Mouse (Mus musculus): Measurements from ENCODE around the gene Catsper1.

Gene Catsper1

DNA sequence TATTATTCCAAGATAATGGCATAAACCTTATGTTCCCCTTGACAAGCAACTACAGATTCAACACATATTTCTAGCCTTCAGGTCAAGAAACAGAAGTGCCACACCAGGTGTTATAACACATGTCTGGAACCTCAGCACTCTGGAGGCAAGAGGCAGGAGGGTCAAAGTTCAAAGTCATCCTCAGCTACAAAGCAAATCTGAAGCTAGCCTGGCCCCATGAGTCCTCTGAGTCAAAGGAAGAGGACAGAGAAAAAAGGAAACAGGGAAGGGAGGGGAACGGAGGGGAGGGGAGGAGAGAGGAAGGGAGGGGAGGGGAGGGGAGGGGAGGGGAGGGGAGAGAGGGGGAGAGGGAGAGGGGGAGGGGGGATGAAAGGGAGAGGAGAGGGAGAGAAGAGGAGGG, 20.5 kb downstream of the Catsper1 start:
- no peak for DNase-seq

DNA sequence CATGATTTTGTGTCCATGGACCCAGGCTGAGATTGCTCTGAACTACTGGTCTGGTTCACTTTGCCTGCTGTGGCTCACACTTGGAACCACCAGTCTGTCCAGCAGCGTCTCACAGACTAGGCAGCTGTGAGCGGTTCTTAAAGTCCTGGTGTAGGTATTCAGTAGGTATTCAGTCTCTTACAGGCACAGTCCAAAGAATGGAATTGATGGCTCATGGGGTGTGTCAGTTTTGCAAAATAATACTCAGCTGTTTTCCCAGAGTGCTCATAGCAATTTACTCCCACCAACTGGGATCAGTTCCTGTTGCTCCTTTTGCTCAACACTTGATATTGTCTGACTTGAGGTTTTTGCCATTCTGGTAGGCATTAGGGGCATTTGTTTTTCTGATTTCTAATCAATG, 26.6 kb downstream of the Catsper1 start:
- DNase-seq = no peak

DNA sequence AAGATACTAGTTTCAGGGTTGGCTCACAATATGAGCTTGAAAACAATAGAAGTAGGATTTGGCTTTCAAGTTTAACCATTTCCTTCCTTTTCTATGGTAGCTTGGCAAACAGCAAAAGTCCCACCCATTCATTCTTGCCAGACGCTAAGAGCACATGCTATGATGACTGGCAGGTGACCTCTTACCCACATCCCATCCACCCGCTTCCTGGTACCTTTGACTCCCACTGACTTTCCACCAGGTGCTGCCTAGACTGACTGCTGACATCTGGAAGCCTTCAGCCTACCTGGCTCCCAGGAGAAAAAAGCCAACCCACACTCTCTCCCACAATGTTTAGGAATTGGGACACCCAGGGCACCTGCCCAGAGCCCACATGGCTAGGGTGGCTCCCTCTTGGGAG, 28.6 kb downstream of the Catsper1 start:
- DNase-seq = no peak

DNA sequence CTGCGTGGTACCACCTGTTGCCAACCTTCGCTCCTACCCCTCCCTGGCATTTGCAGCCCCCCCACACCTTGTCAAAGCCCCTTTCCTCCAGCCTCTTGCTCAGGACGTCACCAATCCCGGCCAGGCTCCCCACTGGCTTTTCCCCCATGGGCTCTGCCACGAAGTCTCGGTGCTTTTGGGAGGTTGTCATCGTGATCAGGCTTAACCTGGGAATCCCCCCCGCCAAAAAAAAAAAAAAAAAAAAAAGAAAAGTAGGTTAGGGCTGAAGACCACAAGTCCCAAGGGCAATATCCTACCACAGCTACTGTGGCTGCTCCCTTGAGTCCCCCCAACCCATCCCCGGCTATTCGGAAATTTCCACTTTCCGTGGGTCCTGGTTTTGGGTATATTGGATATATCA, 30.2 kb downstream of the Catsper1 start:
- DNase-seq = no peak

DNA sequence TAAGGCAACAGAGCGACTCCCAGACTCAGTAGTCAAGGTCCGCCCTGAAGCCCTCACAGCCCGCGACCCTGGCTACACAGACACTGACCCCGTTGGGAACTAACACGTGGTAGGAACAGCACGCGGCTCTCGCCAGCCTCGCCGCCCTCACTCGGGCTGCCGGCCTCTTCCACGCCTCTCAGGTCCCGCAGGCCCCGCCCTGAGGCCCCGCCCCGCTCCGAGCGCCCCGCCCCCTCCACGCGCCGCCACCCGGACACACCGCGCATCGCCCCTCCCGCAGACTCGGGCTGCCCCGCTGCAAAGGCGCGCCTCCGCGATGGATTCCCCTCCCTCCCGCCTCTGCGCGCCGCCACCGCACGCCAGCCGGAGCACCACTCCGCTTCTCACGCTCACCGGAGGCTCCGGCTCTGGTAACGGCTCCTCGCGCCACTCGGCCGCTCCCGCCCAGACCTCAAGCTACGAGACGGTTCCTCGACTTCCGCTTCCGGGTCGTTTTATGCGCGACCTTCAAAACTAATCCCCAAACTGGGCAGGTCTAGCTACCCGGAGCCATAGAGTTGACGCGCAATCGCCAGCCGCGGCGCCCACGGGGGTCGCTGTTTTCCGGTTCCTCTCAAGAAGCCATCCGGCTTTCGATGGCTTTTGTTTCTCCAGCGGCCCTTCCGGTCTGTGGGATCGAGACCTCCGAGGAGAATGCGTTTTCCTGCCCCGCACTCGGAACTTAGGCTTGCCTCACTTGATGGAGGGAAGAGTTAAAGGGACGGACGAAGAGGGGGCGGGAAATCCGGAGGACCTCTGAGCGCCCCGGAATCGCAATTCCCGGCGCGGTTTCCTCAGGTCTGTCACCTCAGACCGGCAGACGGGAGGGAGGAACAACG, 30.9 kb downstream of the Catsper1 start, which contains the start of gene Eif1ad:
Gene Eif1ad (plus strand): TSS at position 567 of the 878 bp plus-strand sequence.
- peak; percentile 96 for DNase-seq

DNA sequence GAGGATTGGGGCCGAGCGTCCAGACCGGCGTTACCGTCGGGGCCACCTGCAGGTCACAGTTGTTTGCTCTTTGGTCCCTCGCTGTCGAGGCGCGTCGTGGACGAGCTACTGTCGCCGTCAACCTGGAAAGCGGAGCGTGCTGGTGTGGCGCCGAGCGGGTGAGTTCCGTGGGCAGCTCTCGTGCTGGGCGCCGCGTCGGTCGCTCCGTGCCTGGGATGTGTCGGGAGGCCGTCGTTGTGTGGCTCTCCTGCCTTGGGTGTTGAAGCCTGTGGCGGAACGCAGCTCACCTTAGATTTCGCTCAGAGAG, 31.5 kb downstream of the Catsper1 start, which contains the start of gene Banf1:
Gene Banf1 (minus strand): TSS at position 116 of the 307 bp plus-strand sequence.
- DNase-seq = no peak

DNA sequence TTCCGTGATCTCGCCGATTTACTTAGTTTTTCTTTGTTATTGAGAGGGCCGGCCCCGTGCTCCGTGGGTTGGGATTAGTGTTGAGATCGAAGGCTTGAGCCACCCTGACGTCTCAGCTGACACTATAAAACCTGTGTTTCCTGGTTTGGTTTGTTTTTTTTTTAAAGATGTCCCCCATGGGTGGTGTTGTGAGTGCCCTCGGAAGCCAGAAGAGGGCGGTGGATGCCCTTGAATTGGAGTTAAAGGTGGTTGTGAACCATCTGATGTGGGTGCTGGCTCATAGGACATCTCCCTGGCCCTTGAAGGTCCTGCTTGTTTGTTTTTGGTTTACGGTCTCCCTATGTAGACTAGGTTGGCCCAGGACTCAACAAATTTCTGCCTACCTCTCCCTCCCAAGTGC, 31.9 kb downstream of the Catsper1 start:
- DNase-seq = peak in 1 of 2 experiments; percentile 25

DNA sequence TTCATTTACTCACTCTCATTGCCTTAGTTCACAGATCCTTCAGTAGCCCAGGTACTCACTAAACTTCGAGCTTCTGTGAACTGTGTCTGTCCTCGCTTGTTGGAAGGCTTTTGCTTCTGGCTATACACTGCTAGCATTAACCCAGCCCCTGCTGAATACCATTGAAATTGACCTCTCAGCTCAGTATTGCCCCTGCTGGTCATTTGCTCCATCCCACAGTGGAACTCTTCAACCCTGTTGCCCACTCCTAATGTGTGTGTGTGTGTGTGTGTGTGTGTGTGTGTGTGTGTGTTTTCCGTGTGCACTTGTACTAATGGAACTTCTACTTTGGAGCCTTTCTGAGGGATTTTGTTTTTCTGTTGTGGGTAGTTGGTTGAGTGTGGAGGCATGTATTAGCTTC, 35.4 kb downstream of the Catsper1 start:
- no peak for DNase-seq

DNA sequence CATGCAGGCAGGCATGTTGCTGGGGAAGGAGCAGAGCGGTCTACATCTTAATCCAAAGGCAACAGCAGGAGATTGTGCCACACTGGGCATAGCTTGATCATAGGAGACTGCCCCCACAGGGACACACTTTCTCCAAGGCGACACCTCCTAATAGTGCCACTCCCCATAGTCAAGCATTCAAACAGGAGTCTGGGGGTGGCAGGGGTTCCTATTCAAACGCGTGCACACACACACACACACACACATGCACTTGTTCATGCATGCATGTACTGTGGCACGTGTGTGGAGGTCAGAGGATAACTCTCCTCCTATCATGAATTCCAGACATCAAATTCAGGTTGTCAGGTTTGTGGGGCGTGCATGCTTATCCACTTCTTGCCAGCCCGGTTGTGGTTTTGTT, 37.2 kb downstream of the Catsper1 start:
- DNase-seq = no peak

DNA sequence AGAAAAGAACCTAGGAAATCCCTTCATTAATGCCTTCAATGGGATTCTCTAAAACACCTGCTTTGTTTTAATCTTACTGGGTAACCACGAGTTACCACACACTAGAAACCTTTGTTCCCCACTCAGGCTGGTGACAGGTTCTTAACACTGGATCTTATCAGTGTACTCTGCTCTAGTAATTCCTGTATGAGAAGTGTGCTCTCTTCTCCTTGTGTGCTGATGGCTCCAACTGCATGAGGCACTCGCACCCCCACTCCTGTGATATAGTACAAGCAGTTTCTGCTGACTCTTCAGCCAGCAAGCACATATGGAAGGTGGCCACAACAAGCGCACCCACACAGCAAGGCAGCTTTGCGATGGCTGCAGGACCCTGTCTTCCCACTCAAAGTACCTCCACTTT, 38.6 kb downstream of the Catsper1 start:
- DNase-seq = no peak

DNA sequence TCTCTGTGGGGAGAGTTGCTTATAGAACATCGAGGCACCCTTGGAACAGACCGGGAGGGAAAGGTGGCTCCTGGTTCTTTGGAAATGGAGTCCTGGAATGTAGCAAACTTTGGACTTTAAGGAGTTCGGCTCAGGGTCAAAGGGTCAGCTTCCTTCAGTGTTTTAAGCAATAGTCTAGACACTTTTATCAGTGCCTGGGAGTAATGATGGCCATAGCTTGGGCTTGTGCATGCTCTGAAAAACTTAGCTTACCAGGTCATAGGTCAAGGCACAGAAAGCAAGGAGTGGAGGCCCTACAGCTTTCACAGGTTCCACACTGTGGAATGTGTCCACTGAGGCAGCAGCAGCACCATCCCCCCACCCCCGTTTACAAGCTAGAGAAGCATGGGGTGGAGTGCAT, 39.2 kb downstream of the Catsper1 start:
- DNase-seq = no peak

DNA sequence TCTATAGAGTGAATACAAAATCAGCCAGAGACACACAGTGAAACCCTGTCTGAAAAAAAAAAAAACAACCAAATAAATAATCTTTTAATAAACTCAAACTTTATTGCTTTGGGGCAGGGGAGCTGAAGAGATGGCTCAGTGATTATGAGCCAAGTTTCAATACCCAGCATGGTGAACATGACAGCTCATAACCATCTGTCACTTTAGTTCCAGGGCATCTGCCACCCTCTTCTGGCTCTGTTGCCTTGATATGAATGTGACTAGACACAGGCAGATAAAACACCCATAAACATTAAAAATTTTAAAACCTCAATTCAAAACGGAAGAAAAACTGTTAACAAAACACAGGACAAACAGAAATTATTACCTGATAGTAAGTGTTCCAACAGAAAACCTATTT, 41.9 kb downstream of the Catsper1 start:
- no peak for DNase-seq

DNA sequence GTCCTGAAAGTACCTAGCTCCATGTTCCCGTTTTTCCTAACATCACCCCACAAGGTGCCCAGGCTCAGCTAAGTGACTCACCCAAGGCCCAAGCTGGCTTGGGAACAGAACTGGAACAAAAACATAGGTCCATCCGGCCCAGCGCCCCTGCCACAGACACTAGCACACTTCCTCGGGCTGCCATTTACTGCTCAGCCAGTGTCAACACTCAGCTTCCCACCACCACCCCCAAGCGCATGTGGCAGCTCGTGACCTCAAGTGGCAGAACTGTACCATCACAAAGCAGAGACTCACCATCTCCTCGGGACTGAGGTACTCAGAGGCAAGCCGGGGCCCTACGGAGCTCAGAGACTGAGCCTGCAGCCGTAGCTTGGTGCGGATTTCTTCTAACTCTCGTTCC, 47.8 kb downstream of the Catsper1 start:
- DNase-seq = no peak

DNA sequence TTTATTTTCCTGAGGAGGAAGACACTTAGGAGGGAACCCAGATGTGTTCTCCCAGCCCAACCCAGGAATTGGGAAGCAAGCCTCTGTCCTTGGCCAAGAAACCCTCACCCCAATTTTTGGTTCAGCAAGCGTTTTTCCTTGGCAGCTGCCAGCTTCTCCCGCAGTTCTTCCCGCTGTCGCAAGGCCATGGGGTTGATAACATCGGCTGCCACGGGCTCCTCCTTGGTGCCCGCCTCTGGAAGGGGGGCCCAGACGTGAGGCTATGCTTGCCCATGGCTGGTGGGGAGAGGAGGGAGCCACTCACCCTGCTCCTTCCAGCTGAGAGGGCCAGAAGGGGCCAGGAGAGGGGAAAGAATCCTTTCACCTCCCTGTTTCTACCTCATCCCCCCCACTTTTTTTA, 49.2 kb downstream of the Catsper1 start:
- no peak for DNase-seq

DNA sequence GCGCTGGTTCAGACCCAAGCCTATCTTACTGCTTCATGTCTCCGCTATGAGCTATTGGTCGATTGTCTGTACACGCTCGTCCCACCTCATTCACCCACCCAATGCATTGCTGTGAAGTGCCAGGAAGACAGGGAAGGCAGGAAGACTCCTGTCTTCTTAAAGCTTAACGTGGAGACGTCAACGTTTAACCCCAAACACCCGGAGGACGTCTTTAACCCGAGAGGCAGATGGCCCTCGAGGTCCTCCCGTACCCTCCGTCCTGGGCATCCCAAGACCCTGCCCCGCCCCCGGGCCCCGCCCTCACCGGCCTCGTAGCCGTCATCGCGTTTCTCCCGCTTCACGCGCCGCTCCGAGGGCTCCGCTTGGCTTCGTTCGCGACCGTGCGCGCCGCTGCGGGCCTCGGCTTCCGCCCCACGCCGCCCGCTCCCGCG, 52.5 kb downstream of the Catsper1 start:
- peak in 1 of 2 experiments; percentile 40 for DNase-seq

DNA sequence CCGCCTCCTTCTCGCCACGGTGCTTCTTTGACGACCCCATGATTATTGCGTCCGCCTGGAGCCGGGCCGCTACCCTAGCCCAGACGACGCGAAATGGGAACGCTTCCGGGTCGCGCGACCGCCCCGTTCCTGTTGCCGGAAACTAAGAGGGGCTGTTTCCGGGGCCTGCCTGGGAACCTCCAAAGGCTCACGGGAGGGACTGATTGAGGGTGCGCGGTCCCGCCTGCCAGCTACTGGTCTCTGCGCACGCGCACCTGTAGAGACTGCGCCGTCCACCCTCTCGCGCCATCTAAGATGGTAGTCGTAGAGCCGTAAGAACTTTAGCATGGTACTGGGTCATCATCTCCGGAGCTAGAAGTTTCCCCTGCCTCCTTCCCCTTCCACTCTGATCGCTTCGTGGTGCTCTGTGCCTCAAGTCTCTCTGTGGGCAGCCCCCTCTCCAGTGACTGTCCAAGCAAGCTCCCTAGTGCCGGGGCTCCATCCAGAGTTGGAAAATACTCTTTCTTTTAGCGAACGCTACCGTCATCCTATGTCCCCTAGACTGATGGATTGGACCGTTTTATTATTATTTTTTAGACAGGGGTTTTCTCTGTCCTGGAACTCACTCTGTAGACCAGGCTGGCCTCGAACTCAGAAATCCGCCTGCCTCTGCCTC, 53.2 kb downstream of the Catsper1 start, which contains the start of gene Sart1:
Gene Sart1 (minus strand): TSS at position 116 of the 655 bp plus-strand sequence.
- peak; percentile 96 to 98 for DNase-seq

DNA sequence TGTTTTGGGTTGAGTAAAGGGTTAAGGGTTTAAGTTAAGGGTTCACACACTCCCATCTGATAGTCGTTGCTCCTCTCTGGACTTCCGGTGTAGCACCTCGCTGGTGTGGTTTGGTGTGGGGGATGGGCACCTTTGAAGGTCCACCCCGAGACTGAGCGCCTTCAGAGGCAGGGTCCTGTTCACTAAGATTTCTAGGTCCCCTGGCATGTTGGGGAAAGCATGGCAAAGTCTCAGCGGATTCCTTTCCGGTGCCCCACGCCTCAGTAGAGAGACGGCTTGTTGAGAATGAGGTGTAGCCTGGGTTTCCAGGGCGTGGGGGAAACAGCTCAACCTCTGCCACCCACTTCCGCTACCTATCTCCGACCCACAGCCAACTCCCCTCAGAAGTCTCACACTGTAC, 54.1 kb downstream of the Catsper1 start:
- peak; percentile 59 to 63 for DNase-seq

DNA sequence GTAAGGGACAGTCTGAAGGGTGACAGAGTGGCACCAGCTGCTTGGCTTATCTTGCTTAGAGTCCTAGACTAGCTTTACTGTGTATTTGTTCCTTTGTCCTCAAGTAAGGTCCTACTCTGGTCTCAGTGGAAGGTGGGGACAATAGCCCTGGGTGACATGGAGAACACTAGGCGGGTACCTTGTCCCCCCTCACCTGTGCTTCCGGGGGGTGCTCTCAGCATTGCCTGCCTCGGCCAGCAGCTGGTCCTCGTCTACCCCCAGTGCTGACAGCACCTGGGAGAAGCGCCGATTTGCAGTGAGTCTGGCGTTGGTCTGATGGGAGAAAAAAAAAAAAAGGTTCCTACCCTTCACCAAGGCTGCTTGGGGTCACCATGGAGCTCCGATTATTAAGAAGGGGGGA, 54.9 kb downstream of the Catsper1 start:
- no peak for DNase-seq

DNA sequence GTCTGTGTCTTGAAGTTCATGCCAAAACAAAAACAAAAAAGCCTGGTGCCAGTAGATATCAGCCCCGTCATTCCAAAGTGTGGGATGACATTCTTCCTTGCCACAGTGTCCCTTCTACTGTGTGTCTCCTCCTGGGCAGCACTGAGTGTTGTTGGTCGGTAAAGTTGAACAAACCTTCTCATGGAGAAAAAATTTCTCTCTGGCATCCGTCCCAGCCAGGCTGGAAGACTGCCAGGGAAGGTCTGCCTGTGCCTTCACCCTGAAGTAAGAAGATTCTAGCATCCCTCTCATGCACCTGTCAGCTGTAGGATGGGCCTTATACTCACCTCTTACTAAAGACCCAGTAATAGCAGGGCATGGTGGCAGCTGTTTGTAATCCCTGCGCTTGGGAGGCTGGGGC, 57.4 kb downstream of the Catsper1 start:
- DNase-seq = peak; percentile 61 to 70
